Mouse (Mus musculus): ENCODE results near the gene Camta1. TPM values are rescaled to one million over a fixed set of nuclear protein-coding genes. Genes with fewer than 3 reads are reported as not detected.

Gene Camta1
- polyA plus RNA-seq, 1 experiment from 2014 or later = 115 TPM

DNA sequence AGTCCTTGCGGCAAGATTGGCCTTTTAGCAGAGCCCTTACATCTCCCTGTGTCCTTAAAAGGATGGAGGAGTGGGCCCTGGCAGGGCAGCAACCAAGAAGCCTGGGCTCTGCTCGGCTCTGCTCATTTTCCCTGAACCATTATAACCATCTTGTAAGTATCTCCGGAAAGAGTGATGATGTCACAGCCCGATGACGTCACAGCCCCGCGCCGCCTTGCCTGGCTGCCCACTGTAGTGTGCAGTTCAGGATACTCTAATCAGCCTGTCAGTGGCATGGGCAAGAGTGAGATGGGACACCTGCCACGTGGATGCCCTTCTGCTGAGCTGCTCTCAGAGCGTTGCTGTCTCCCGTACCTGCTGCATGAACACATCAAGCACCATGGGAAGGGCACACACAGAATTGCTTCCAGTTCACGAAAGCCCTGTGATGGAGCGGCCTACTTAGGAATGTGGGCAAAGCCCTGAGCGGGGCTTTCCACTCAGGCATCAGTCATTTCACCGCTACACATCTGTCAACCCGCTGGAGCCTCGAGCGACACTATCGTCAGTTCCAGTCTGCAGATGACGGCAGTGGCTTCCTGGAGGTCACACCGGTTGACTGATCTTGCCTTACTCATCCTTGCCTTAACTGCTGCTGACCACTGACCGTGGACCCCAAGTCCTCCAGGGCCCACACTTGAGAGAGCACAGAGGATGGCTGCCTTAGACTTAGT is 459.8 kb downstream of the Camta1 start:
- H3K4me1 ChIP-seq (replicated peaks; ENCODE audit: insufficient read depth, low read length) = 0 out of 2 replicates have a peak, but pooled peaks cover 12% of the 10 kb centered on the region
- DNase-seq (ENCODE audit: low spot score) = peak; percentile 15
- WGBS = 53% methylated on average over 22 of the region's 22 CpGs
- H3K36me3 ChIP-seq (ENCODE audit: insufficient read depth, low read length) = no peaks in the 10 kb centered on the region
- ATAC-seq (replicated peaks; ENCODE audit: low FRiP score, low read depth) = peak; percentile 57; the same call in 1 of the 2 replicates
- no peak for TF ChIP-seq CTCF (IDR thresholded peaks at IDR 0.05; ENCODE audit: low read depth)
- H3K27ac ChIP-seq = no peak overlapping the region
- no peak overlapping the region for H3K4me3 ChIP-seq (replicated peaks; ENCODE audit: low read depth, low read length)
- H3K27me3 ChIP-seq (ENCODE audit: insufficient read depth, low read length) = no peaks in the 10 kb centered on the region
- no peak overlapping the region for H3K9ac ChIP-seq (ENCODE audit: low read depth, low read length)
- H3K9me3 ChIP-seq (replicated peaks; ENCODE audit: low read length) = no peaks in the 10 kb centered on the region
- H3K4me2 ChIP-seq (ENCODE audit: low read length) = no peak overlapping the region

DNA sequence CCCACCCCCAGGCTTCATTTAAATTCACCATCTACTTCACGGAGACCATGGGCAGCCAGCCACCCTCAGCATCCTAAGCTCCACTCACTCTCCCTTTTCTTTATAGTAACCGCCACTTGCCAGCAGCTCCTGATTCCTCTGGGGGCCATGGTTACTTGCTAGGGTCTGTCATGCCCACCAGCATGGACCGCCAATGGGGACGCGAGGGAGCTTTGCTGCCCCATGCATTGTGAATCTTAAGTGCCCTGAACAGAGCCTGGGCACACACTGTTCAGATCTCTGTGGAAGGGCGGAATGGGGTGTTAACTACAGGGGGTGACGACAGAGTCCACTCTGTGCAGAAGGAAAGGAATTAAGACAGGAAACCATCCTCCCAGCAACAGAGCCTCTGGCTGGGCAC is 465.1 kb downstream of the Camta1 start:
- DNase-seq (ENCODE audit: low spot score) = no peak
- H3K27me3 ChIP-seq (ENCODE audit: insufficient read depth, low read length) = no peaks in the 10 kb centered on the region
- 88% methylated on average over 7 of the region's 7 CpGs for whole genome bisulfite sequencing
- H3K9ac ChIP-seq (ENCODE audit: low read depth, low read length) = no peak overlapping the region
- H3K9me3 ChIP-seq (replicated peaks; ENCODE audit: low read length) = no peaks in the 10 kb centered on the region
- TF ChIP-seq CTCF (IDR thresholded peaks at IDR 0.05; ENCODE audit: low read depth) = no peak
- H3K4me1 ChIP-seq (replicated peaks; ENCODE audit: insufficient read depth, low read length) = no peaks in the 10 kb centered on the region
- H3K4me3 ChIP-seq (replicated peaks; ENCODE audit: low read depth, low read length) = no peak overlapping the region
- H3K4me2 ChIP-seq (ENCODE audit: low read length) = no peak overlapping the region
- no peak for ATAC-seq (replicated peaks; ENCODE audit: low FRiP score, low read depth)
- no peaks in the 10 kb centered on the region for H3K36me3 ChIP-seq (ENCODE audit: insufficient read depth, low read length)
- no peak overlapping the region for H3K27ac ChIP-seq

DNA sequence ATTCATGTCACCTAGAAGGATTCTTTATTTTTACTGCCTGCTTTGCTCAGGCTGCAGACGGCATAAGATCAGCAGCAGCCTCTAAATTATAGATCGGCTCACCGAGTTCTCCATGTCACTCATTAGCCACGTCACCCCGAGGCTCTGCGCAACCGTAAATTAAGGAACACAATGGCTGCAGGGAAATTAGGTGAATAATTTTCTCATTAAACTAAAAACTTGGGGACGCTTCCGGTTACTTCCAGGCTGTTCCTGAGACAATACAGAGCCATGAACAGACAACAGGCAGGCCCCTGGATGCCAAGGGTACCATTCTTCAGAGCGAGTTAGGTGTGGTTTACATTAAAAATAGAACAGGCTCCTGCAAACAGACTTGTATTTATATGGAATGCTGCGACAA is 472.3 kb downstream of the Camta1 start:
- no peak overlapping the region for H3K27ac ChIP-seq
- no peaks in the 10 kb centered on the region for H3K36me3 ChIP-seq (ENCODE audit: insufficient read depth, low read length)
- DNase-seq (ENCODE audit: low spot score) = no peak
- H3K27me3 ChIP-seq (ENCODE audit: insufficient read depth, low read length) = no peaks in the 10 kb centered on the region
- no peak overlapping the region for H3K4me3 ChIP-seq (replicated peaks; ENCODE audit: low read depth, low read length)
- H3K4me1 ChIP-seq (replicated peaks; ENCODE audit: insufficient read depth, low read length) = no peaks in the 10 kb centered on the region; the same call in none of the 2 replicates
- WGBS = 28% methylated on average over 11 of the region's 11 CpGs
- no peak overlapping the region for H3K4me2 ChIP-seq (ENCODE audit: low read length)
- no peak for ATAC-seq (replicated peaks; ENCODE audit: low FRiP score, low read depth)
- H3K9ac ChIP-seq (ENCODE audit: low read depth, low read length) = no peak overlapping the region
- no peaks in the 10 kb centered on the region for H3K9me3 ChIP-seq (replicated peaks; ENCODE audit: low read length)
- TF ChIP-seq CTCF (IDR thresholded peaks at IDR 0.05; ENCODE audit: low read depth) = no peak

DNA sequence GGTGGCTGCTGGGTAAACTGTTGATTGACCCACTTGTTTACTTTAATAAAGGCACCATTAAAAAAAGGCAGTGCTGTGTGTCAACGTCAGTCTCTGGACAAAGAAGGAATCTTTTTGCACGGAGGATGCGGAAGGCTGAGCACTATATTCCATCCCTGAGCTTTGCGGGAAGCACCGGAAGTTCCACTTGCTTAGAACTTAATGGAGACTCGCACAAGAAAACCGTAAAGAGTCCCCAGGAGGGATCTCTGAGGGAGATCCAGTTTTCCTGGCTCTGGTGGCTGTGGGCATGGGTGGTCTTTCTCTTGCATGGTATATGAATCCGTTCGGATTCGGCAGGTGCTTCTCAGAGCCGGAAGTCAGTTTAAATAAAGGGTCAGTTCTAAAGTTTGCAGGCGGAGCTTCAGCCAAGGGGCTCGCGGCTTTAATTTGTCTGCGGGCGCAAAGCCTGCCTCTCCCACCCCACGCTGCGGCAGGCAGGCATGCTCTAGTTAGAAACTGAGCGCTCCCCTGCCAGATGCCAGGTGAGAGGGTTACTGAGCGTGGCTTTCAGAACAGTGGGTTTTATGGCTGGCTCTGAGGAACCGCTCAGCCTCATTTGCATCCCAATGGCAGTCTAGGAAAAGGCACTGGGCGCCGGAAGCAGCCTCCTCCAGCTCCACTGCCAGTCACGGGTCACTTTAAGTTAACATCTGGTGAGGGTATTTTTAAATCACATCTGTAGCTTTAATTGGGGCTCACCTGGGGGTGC is 474.8 kb downstream of the Camta1 start:
- peak overlapping the region; percentile 63 for H3K4me2 ChIP-seq (ENCODE audit: low read length)
- H3K9me3 ChIP-seq (replicated peaks; ENCODE audit: low read length) = no peaks in the 10 kb centered on the region
- peak overlapping the region; percentile 39; the same call in 1 of the 2 replicates for H3K9ac ChIP-seq (ENCODE audit: low read depth, low read length)
- no peaks in the 10 kb centered on the region; the same call in none of the 2 replicates for H3K4me1 ChIP-seq (replicated peaks; ENCODE audit: insufficient read depth, low read length)
- H3K4me3 ChIP-seq (replicated peaks; ENCODE audit: low read depth, low read length) = peak overlapping the region; percentile 30
- H3K27me3 ChIP-seq (ENCODE audit: insufficient read depth, low read length) = no peaks in the 10 kb centered on the region
- DNase-seq (ENCODE audit: low spot score) (peak; percentile 54), ATAC-seq (replicated peaks; ENCODE audit: low FRiP score, low read depth) (peak; percentile 41; the same call in 1 of the 2 replicates)
- no peaks in the 10 kb centered on the region for H3K36me3 ChIP-seq (ENCODE audit: insufficient read depth, low read length)
- WGBS = under 1% methylated on average over 24 of the region's 24 CpGs
- no peak for TF ChIP-seq CTCF (IDR thresholded peaks at IDR 0.05; ENCODE audit: low read depth)
- H3K27ac ChIP-seq = peak overlapping the region; percentile 78

DNA sequence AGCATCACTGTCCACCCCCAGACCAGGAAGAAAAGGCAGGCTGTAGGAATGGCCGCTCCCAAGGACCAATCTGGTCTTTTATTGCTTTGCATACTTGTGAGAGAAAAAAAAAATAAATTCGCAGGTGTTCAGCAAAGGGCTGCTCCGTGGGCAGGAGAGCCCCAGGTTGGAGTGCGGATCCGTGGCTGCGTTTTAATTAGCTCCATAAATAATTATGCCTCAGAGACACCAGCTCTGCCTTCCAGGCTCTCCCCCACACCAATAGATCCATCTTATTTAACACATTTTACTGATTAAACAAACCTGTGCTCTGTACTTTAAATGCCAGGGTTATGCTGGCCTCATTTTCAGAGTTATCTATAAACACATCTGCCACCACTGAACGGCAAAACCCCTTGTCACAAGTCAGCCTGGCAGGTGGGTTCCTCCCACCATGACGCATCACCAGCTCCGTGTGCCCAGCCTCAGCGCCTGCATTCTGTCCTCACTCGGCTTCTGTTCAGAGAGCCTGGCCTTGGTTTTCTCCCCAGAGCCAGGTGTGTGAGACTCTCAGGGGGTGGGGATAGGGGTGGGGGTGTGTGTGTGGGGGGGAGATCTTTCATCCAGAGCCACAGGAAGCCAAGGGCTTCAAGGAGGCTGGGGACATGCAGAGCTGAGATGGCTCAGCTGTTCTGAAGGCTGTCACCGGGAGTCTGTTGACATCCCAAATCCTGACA is 475.5 kb downstream of the Camta1 start:
- TF ChIP-seq CTCF (IDR thresholded peaks at IDR 0.05; ENCODE audit: low read depth) = no peak
- Histone ChIP-seq H3K9ac (ENCODE audit: low read depth, low read length) (no peak overlapping the region), H3K4me1 (replicated peaks; ENCODE audit: insufficient read depth, low read length) (no peaks in the 10 kb centered on the region; the same call in none of the 2 replicates), H3K27me3 (ENCODE audit: insufficient read depth, low read length) (no peaks in the 10 kb centered on the region), H3K36me3 (ENCODE audit: insufficient read depth, low read length) (no peaks in the 10 kb centered on the region), H3K9me3 (replicated peaks; ENCODE audit: low read length) (no peaks in the 10 kb centered on the region), H3K27ac (peak overlapping the region; percentile 78; the same call in 1 of the 2 replicates), H3K4me2 (ENCODE audit: low read length) (peak overlapping the region; percentile 63), H3K4me3 (replicated peaks; ENCODE audit: low read depth, low read length) (0 out of 2 replicates have a peak overlapping the region, but pooled peaks have one; percentile 30)
- peak; percentile 41 for DNase-seq (ENCODE audit: low spot score)
- WGBS = 2% methylated on average over 12 of the region's 12 CpGs
- ATAC-seq (replicated peaks; ENCODE audit: low FRiP score, low read depth) = peak; percentile 71

DNA sequence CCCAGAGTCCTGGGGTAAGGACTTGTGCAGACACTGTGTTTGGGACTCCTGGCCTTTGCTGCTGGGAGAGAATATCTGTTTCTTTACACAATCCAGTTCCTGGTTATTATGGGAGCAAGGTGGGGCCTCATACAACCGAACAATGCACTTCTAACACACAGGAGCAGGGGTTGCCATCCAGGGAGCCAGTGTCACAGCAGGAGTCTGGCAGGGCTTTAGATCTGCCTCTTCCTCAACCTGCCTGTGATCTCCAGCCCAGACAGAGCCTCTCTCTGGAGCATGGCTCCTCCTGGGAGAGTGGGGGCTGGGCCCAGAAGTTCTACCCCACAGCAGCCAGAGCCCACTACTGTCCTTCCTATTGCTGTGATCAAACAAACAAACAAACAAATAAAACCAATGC is 483.9 kb downstream of the Camta1 start:
- no peaks in the 10 kb centered on the region for H3K9me3 ChIP-seq (replicated peaks; ENCODE audit: low read length)
- DNase-seq (ENCODE audit: low spot score) (no peak), ATAC-seq (replicated peaks; ENCODE audit: low FRiP score, low read depth) (no peak)
- no peaks in the 10 kb centered on the region for H3K4me1 ChIP-seq (replicated peaks; ENCODE audit: insufficient read depth, low read length)
- H3K4me3 ChIP-seq (replicated peaks; ENCODE audit: low read depth, low read length) = no peak overlapping the region
- no peak overlapping the region for H3K9ac ChIP-seq (ENCODE audit: low read depth, low read length)
- H3K27ac ChIP-seq = no peak overlapping the region
- H3K36me3 ChIP-seq (ENCODE audit: insufficient read depth, low read length) = no peaks in the 10 kb centered on the region
- H3K27me3 ChIP-seq (ENCODE audit: insufficient read depth, low read length) = no peaks in the 10 kb centered on the region
- TF ChIP-seq CTCF (IDR thresholded peaks at IDR 0.05; ENCODE audit: low read depth) = no peak
- no peak overlapping the region for H3K4me2 ChIP-seq (ENCODE audit: low read length)
- 53% methylated on average over 1 of the region's 1 CpGs for WGBS
